Mouse (Mus musculus) liver, embryonic 15.5 days (tissue): ENCODE measurements at regions not wholly inside any gene's neighbourhood (a gene's known extent, or its start where the extent isn't known, plus 50 kb on each side); places are given as distances from the start of the nearest gene placed in this dataset.

Source experiments
- ATAC-seq: fragments of 200-750 bp; cut with Nextera tagmentation; 2 replicates; pipeline ENCODE4 v1.8.0; 2017; ENCODE audit warnings: moderate number of reproducible peaks, mild to moderate bottlenecking, moderate library complexity; ENCODE audit not compliant: insufficient read depth
- H3K27ac ChIP-seq: fragments of 300-500 bp; sonication (generic); replicated peaks from 2 replicates; pipeline ENCODE4 v1.5.1; 2015; ENCODE audit warnings: mild to moderate bottlenecking, inconsistent platforms
- H3K27me3 ChIP-seq: fragments of 300-500 bp; sonication (generic); 2 replicates; pipeline ENCODE4 v1.6.1; 2015; ENCODE audit warnings: mild to moderate bottlenecking, inconsistent platforms
- H3K36me3 ChIP-seq: fragments of 300-500 bp; sonication (generic); replicated peaks from 2 replicates; pipeline ENCODE4 v1.6.1; 2015; ENCODE audit warnings: moderate library complexity, mild to moderate bottlenecking, inconsistent platforms
- H3K4me1 ChIP-seq: fragments of 300-500 bp; sonication (generic); replicated peaks from 2 replicates; pipeline ENCODE4 v1.6.1; 2015; ENCODE audit warnings: inconsistent platforms
- H3K4me2 ChIP-seq: fragments of 300-500 bp; sonication (generic); 2 replicates; pipeline ENCODE4 v1.6.1; 2015; ENCODE audit warnings: moderate library complexity, mild to moderate bottlenecking, inconsistent platforms
- H3K4me3 ChIP-seq: fragments of 300-500 bp; sonication (generic); replicated peaks from 2 replicates; pipeline ENCODE4 v1.5.1; 2015; ENCODE audit warnings: mild to moderate bottlenecking, inconsistent platforms
- H3K9ac ChIP-seq: fragments of 300-500 bp; sonication (generic); 2 replicates; pipeline ENCODE4 v1.6.1; 2015; ENCODE audit warnings: moderate library complexity, mild to moderate bottlenecking, inconsistent platforms
- H3K9me3 ChIP-seq: fragments of 300-500 bp; sonication (generic); replicated peaks from 2 replicates; pipeline ENCODE4 v1.6.1; 2016; ENCODE audit warnings: inconsistent platforms
- WGBS: fragments of 180-500 bp; shearing (Covaris S2); methylation state at CpG from one replicate; pipeline ENCODE4 v1.1.7; 2015; ENCODE audit warnings: mixed read lengths; ENCODE audit not compliant: insufficient replicate concordance; 5-methylcytosine and 5-hydroxymethylcytosine counted together

- Histone ChIP-seq H3K27ac (no peak overlapping the region), H3K4me3 (no peak overlapping the region), H3K4me1 (no peaks in the 10 kb centered on the region), H3K27me3 (peaks cover 43% of the 10 kb centered on the region), H3K9ac (no peak overlapping the region), H3K9me3 (no peaks in the 10 kb centered on the region), H3K4me2 (no peak overlapping the region), H3K36me3 (no peaks in the 10 kb centered on the region)
- 44% methylated on average over 8 of the region's 8 CpGs for WGBS
- ATAC-seq = no peak
Measured at GRCm38 (mm10) chr12:106173211-106173610, 163.2 kb downstream of the Vrk1 start.

DNA sequence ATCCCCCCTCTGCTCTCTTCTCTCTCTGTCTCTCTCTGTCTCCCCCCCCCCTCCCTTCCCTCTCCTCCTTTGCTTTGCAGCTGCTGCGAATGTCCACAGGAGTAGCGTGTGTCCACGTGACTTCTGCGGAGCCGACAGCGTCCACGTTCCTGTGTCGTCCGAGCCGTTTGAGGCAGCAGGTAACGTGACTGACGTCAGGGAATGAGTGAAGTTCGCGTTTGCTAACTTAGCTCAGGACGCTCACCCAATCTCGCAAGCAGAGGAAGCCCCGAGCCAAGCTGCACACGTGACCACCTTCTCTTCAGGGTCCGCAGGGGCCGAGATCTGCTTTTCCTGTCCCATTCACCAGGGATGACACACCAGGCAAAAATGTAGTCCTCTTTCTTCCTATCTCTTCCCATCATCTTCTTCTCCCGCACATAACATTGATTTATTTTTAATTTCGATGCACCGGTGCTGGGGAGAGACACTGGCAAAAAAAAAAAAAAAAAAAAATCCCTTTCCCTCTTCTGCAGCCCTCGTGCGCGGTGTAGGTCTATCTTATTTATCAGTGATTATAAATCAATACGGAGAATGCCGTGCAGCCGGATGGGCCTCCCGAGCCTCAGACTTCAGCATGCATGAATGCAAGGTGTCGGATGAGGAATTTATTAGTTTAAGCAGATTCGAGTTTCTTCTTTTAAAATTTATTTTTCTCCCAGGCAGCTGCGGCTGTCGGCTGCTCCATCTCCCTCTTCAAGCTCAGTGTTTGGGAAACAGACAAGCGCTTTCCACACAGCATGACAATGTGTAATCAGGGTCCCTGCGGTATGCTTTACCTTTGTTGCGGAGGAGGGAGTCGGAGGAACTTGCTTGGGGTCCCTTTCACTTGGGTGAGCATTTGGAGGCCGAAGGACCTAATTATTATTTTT is 164.3 kb downstream of the Vrk1 start:
- Histone ChIP-seq H3K27me3 (peaks cover 43% of the 10 kb centered on the region), H3K4me1 (no peaks in the 10 kb centered on the region), H3K36me3 (no peaks in the 10 kb centered on the region), H3K9me3 (no peaks in the 10 kb centered on the region), H3K9ac (no peak overlapping the region), H3K27ac (no peak overlapping the region), H3K4me3 (no peak overlapping the region; the same call in 1 of the 2 replicates), H3K4me2 (peak overlapping the region; percentile 52)
- ATAC-seq = no peak
- WGBS = 2% methylated on average over 39 of the region's 39 CpGs

GRCm38 (mm10) chr12:106174981-106175700 is 165.1 kb downstream of the Vrk1 start:
- Histone ChIP-seq H3K4me3 (no peak overlapping the region), H3K4me2 (peak overlapping the region; percentile 52), H3K9me3 (no peaks in the 10 kb centered on the region), H3K27me3 (peaks cover 43% of the 10 kb centered on the region), H3K27ac (no peak overlapping the region), H3K4me1 (no peaks in the 10 kb centered on the region), H3K9ac (no peak overlapping the region), H3K36me3 (no peaks in the 10 kb centered on the region)
- WGBS = 5% methylated on average over 27 of the region's 27 CpGs
- ATAC-seq = no peak

GRCm38 (mm10) chr12:106177302-106177701 is 167.3 kb downstream of the Vrk1 start:
- no peaks in the 10 kb centered on the region for H3K36me3 ChIP-seq
- ATAC-seq = no peak
- H3K27me3 ChIP-seq = peaks cover 39% of the 10 kb centered on the region
- 29% methylated on average over 4 of the region's 4 CpGs for WGBS
- no peak overlapping the region for H3K4me2 ChIP-seq
- H3K9ac ChIP-seq = no peak overlapping the region
- H3K9me3 ChIP-seq = no peaks in the 10 kb centered on the region
- H3K4me1 ChIP-seq = no peaks in the 10 kb centered on the region
- H3K4me3 ChIP-seq = no peak overlapping the region
- H3K27ac ChIP-seq = no peak overlapping the region

DNA sequence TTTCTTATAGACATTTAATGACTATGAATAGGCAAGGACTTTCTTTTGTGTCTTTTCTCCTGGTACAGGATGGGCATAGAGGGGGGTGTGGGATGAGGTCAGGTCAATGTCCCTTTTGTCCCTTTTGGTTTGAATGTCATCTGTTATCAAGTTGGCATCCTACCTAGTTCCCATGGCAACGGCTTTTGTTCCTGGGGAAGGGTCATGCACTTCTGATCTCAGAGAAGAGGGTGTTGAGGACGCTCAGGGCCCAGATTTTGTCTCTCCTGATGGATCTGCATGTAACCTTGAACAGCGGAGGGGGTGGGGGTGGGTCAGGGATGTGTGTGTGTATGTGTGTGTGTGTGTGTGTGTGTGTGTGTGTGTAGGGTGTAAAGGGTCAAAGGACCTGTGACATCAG is 167.8 kb downstream of the Vrk1 start:
- H3K4me2 ChIP-seq = no peak overlapping the region
- H3K27me3 ChIP-seq = peaks cover 33% of the 10 kb centered on the region
- no peak overlapping the region for H3K27ac ChIP-seq
- H3K9me3 ChIP-seq = no peaks in the 10 kb centered on the region
- no peaks in the 10 kb centered on the region for H3K36me3 ChIP-seq
- 53% methylated on average over 3 of the region's 3 CpGs for WGBS
- no peaks in the 10 kb centered on the region for H3K4me1 ChIP-seq
- no peak overlapping the region for H3K4me3 ChIP-seq
- ATAC-seq = no peak
- no peak overlapping the region for H3K9ac ChIP-seq

DNA sequence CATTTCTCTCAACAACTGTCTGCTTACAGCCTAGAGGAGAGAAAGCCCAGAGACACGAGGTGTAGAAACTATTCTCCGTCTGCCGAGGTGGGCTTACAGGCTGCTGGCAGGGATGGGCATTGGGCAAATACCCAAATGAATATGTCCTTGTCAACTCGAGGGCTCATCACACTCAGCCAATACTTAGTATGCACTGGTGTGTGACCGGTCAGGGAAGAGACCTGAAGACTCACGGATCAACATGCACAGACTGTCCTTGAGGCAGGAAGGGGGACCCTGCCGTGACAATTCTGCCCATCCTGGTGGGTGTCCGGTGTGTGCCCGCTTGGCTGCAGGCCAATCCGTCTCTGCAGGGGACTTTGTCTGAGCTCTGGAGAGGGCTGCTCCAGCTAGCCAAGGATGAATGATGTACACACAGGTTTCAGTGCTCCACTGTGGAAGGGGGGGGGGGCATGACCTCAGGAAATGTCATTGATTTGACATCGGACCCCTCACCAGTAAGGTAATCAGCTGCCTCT is 168.7 kb downstream of the Vrk1 start:
- no peak overlapping the region for H3K4me3 ChIP-seq
- 63% methylated on average over 11 of the region's 11 CpGs for WGBS
- peaks cover 24% of the 10 kb centered on the region for H3K27me3 ChIP-seq
- no peak overlapping the region for H3K9ac ChIP-seq
- H3K4me2 ChIP-seq = no peak overlapping the region
- no peak for ATAC-seq
- H3K9me3 ChIP-seq = no peaks in the 10 kb centered on the region
- H3K36me3 ChIP-seq = no peaks in the 10 kb centered on the region
- H3K27ac ChIP-seq = no peak overlapping the region
- H3K4me1 ChIP-seq = no peaks in the 10 kb centered on the region

DNA sequence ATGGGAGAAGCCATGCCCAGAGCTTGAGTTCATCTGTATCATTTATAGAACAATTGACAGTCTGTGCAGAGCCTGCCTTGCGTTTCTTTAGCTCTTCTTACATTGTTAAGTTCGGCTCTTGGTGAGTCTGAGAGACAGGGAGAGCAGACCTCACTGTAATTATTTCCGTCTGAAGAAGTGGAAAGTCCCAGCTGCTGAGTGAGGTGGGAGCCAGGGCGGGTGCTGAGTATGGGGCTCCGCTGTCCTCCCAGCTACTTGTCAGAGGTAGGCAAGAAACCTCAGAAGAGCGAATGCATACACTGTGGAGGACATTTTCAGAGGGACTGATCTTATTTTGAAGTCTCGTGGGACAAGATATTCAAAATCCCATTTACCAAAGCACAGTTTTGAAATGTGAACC is 172.9 kb downstream of the Vrk1 start:
- Histone ChIP-seq H3K9me3 (no peaks in the 10 kb centered on the region), H3K4me3 (no peak overlapping the region), H3K4me1 (no peaks in the 10 kb centered on the region), H3K4me2 (no peak overlapping the region), H3K27ac (no peak overlapping the region), H3K9ac (no peak overlapping the region), H3K36me3 (no peaks in the 10 kb centered on the region), H3K27me3 (no peaks in the 10 kb centered on the region)
- 63% methylated on average over 7 of the region's 7 CpGs for WGBS
- ATAC-seq = no peak

GRCm38 (mm10) chr12:106183973-106184372 is 173.9 kb downstream of the Vrk1 start:
- Histone ChIP-seq H3K27me3 (no peaks in the 10 kb centered on the region), H3K4me1 (no peaks in the 10 kb centered on the region), H3K36me3 (no peaks in the 10 kb centered on the region), H3K9me3 (no peaks in the 10 kb centered on the region), H3K27ac (no peak overlapping the region), H3K9ac (no peak overlapping the region), H3K4me3 (no peak overlapping the region), H3K4me2 (no peak overlapping the region)
- 53% methylated on average over 5 of the region's 5 CpGs for WGBS
- no peak for ATAC-seq

DNA sequence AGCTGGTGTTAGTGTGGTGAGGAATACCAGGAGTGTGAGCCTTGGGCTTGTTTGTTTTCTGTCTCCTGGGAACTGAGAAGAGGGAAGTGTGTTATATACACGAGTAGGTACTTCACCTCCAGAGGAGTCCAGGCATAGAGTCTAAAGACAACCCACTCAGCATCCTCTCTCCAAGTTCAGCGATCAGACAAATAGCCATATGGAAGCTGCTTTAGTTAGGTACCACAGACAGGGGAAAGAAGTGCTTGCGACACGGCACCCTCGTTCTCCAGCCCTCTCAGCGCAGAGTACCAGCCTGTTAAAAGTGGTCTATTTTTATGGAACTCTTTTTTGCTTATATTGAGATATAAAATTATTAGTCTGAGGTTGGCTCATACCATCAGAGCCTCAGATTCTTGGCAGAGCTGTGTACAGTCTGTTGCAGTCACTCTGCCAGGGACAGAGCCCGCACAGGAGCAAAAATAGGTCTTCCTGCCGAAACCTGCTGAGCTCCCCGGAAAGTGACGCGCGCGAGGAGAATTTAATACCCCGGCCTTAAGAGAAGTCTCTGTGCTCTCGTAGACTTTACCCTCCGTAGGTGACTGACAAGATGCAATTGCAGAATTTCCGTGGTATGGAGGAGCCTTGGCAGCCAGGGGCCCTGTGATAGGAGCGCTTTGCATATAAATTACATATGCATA is 175.5 kb downstream of the Vrk1 start:
- WGBS = 62% methylated on average over 18 of the region's 18 CpGs
- Histone ChIP-seq H3K27me3 (no peaks in the 10 kb centered on the region), H3K9me3 (no peaks in the 10 kb centered on the region), H3K9ac (no peak overlapping the region), H3K27ac (no peak overlapping the region), H3K4me1 (no peaks in the 10 kb centered on the region), H3K4me3 (no peak overlapping the region), H3K4me2 (no peak overlapping the region), H3K36me3 (no peaks in the 10 kb centered on the region)
- no peak for ATAC-seq

- H3K9ac ChIP-seq = no peak overlapping the region
- H3K4me2 ChIP-seq = no peak overlapping the region
- no peak for ATAC-seq
- no peak overlapping the region for H3K4me3 ChIP-seq
- H3K4me1 ChIP-seq = no peaks in the 10 kb centered on the region
- H3K9me3 ChIP-seq = no peaks in the 10 kb centered on the region
- no peak overlapping the region for H3K27ac ChIP-seq
- no peaks in the 10 kb centered on the region for H3K36me3 ChIP-seq
- WGBS = 67% methylated on average over 10 of the region's 10 CpGs
- no peaks in the 10 kb centered on the region for H3K27me3 ChIP-seq
Measured at GRCm38 (mm10) chr12:106186501-106186900, 176.5 kb downstream of the Vrk1 start.

DNA sequence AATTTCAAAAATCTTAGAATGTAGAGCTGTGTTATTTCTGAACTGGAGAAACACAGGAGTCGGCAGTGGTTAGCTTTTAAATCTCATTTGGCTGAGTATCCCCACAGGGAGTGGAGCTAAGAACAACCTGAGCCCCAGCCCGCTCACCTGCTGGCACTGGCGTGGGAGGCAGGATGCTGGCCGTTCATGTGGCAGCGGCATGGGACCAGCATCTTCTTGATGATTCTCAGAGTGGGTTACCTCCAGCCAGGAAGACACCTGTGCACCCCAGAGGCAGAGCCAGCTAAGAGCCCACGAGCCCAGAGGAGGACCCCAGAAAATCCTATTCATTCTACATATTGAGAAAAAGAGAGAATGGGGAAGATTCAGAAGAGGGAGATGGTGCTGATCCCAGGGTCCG is 181.7 kb downstream of the Vrk1 start:
- no peaks in the 10 kb centered on the region for H3K9me3 ChIP-seq
- H3K4me1 ChIP-seq = no peaks in the 10 kb centered on the region
- WGBS = 69% methylated on average over 7 of the region's 7 CpGs
- no peaks in the 10 kb centered on the region for H3K27me3 ChIP-seq
- H3K4me3 ChIP-seq = no peak overlapping the region
- H3K4me2 ChIP-seq = no peak overlapping the region
- no peak overlapping the region for H3K27ac ChIP-seq
- H3K36me3 ChIP-seq = no peaks in the 10 kb centered on the region
- no peak overlapping the region for H3K9ac ChIP-seq
- no peak for ATAC-seq
